31 mouse cellular contexts compared by ENCODE assay signal in the genomic region with DNA sequence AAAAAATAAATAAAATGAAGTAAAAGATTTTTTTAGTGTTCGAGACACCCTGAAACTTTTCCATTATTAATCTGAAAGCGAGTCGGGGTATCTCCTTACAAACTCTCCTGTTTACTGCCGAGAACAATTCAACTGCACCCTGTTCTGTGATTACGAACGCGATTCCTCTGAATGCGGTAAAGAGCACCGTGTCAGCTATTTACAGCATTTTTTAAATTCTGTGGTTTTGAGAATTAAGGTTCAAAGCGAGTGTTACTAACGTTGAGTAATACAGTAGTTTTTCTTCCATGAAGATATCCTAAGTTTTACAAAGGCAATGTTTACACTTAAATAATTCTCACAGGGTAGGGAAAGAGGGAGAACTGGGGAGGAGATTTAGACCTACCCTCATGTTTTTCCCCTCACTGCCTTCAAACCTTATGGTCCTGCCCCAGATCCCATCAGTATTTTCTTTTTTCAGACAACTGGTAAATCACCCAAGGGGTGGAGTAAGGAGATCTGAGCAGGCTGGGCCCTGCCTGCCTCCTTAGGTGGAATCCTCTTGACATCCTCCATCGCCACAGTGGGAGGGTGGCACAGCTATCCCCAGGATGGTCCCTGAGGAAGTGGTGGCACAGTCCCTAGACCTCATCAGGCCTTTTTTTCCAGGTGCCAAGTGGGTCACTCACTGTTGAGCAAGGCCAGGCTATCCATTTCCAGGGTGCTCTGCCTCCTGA.
DNase-seq lines count a peak whose midpoint lies in the region; ATAC-seq and TF ChIP-seq lines count a peak whose summit lies in the region.
"Had no signal": no experiment of that assay in that cellular context is flagged by ENCODE, and none has a peak within 500 bp of the region (broad histone marks: within the 10 kb centered on the region; RNA-seq: fewer than 3 reads in every experiment).

No protein-coding gene starts in this region.

- no peak overlapping the region for H3K4me3 ChIP-seq in hindbrain, embryonic 10.5 days
- no peak overlapping the region for H3K4me3 ChIP-seq in hindbrain, embryonic 13.5 days
- no peak overlapping the region for H3K4me3 ChIP-seq in lung, embryonic 14.5 days (ENCODE audit: low read depth, low read length)
- no peak overlapping the region for H3K4me3 ChIP-seq in embryonic facial prominence, embryonic 10.5 days
- no peak overlapping the region for H3K4me3 ChIP-seq in myocyte
- H3K4me3 ChIP-seq: erythroblast, embryonic 14.5 days; gastrocnemius, adult 2 months; heart, adult 2 months; heart, embryonic 12.5 days; hindbrain, embryonic 15.5 days; megakaryocyte, embryonic 14.5 days; midbrain, embryonic 13.5 days; neural tube, embryonic 15.5 days; stomach, embryonic 15.5 days had no signal

- H3K4me1 ChIP-seq in hindbrain, embryonic 10.5 days (replicated peaks) = peaks cover 24% of the 10 kb centered on the region
- peaks cover 12% of the 10 kb centered on the region for H3K4me1 ChIP-seq in hindbrain, embryonic 13.5 days (replicated peaks)
- H3K4me1 ChIP-seq in lung, embryonic 14.5 days (ENCODE audit: insufficient read depth) = peaks cover 11% of the 10 kb centered on the region; the same call in 1 of the 2 replicates
- peaks cover 19% of the 10 kb centered on the region for H3K4me1 ChIP-seq in embryonic facial prominence, embryonic 10.5 days
- H3K4me1 ChIP-seq: stomach, embryonic 15.5 days had no signal

- no peaks in the 10 kb centered on the region for H3K27me3 ChIP-seq in hindbrain, embryonic 10.5 days (ENCODE audit: insufficient read depth, poor library complexity, severe bottlenecking)
- H3K27me3 ChIP-seq in hindbrain, embryonic 13.5 days = no peaks in the 10 kb centered on the region
- no peaks in the 10 kb centered on the region for H3K27me3 ChIP-seq in lung, embryonic 14.5 days (ENCODE audit: insufficient read depth, low read length)
- H3K27me3 ChIP-seq in embryonic facial prominence, embryonic 10.5 days (replicated peaks; ENCODE audit: low read depth, poor library complexity, severe bottlenecking) = no peaks in the 10 kb centered on the region
- H3K27me3 ChIP-seq in myocyte (ENCODE audit: control insufficient read depth, insufficient read depth, insufficient read length) = no peaks in the 10 kb centered on the region
- H3K27me3 ChIP-seq: heart, embryonic 12.5 days; hindbrain, embryonic 15.5 days; megakaryocyte, embryonic 14.5 days; midbrain, embryonic 13.5 days; neural tube, embryonic 15.5 days; stomach, embryonic 15.5 days had no signal

- no peak for TF ChIP-seq CTCF in lung, embryonic 14.5 days (IDR thresholded peaks at IDR 0.05; ENCODE audit: low read depth)

- TF ChIP-seq POLR2A in myocyte (IDR thresholded peaks at IDR 0.05; ENCODE audit: insufficient read length, low read depth) = no peak

- no peak for ATAC-seq in hindbrain, embryonic 13.5 days (ENCODE audit: low FRiP score)
- ATAC-seq in lung, embryonic 14.5 days (ENCODE audit: insufficient read depth) = no peak
- ATAC-seq: inflammation-experienced regulatory T-cells, adult 6 months; midbrain, embryonic 13.5 days had no signal

- no peak overlapping the region for H3ac ChIP-seq in myocyte (ENCODE audit: control insufficient read depth, insufficient read length)

- no peak overlapping the region for H3K4me2 ChIP-seq in hindbrain, embryonic 13.5 days
- H3K4me2 ChIP-seq in lung, embryonic 14.5 days = no peak overlapping the region
- peak overlapping the region; percentile 69 for H3K4me2 ChIP-seq in myocyte (ENCODE audit: low read depth)
- H3K4me2 ChIP-seq: heart, embryonic 12.5 days; hindbrain, embryonic 15.5 days; midbrain, embryonic 13.5 days; neural tube, embryonic 15.5 days; stomach, embryonic 15.5 days had no signal

- H3K27ac ChIP-seq in hindbrain, embryonic 10.5 days = peak overlapping the region; percentile 75
- H3K27ac ChIP-seq in hindbrain, embryonic 13.5 days = no peak overlapping the region
- H3K27ac ChIP-seq in lung, embryonic 14.5 days (ENCODE audit: low read depth) = no peak overlapping the region
- peak overlapping the region; percentile 41; the same call in 1 of the 2 replicates for H3K27ac ChIP-seq in embryonic facial prominence, embryonic 10.5 days (replicated peaks)
- H3K27ac ChIP-seq: heart, adult 2 months; hindbrain, embryonic 15.5 days; liver, embryonic 14.5 days; neural tube, embryonic 15.5 days had no signal

- 88% methylated on average over 12 of the region's 12 CpGs for WGBS in hindbrain, embryonic 10.5 days
- 85% methylated on average over 12 of the region's 12 CpGs for WGBS in hindbrain, embryonic 13.5 days
- WGBS in lung, embryonic 14.5 days = 50% methylated on average over 12 of the region's 12 CpGs
- 80% methylated on average over 12 of the region's 12 CpGs for WGBS in embryonic facial prominence, embryonic 10.5 days

- no peaks in the 10 kb centered on the region for H3K9me3 ChIP-seq in hindbrain, embryonic 10.5 days
- no peaks in the 10 kb centered on the region for H3K9me3 ChIP-seq in hindbrain, embryonic 13.5 days
- H3K9me3 ChIP-seq in lung, embryonic 14.5 days (ENCODE audit: low read depth, low read length) = no peaks in the 10 kb centered on the region
- no peaks in the 10 kb centered on the region for H3K9me3 ChIP-seq in embryonic facial prominence, embryonic 10.5 days
- H3K9me3 ChIP-seq: heart, embryonic 12.5 days; hindbrain, embryonic 15.5 days; megakaryocyte, embryonic 14.5 days; midbrain, embryonic 13.5 days; neural tube, embryonic 15.5 days; stomach, embryonic 15.5 days had no signal

- no peak for DNase-seq in hindbrain, embryonic 10.5 days (ENCODE audit: low spot score)
- DNase-seq in lung, embryonic 14.5 days = peak; percentile 27
- no peak for DNase-seq in lung, postnatal 4 days
- no peak for DNase-seq in embryonic facial prominence, embryonic 10.5 days (ENCODE audit: low spot score)
- no peak for DNase-seq in gastrocnemius, postnatal 10 days
- DNase-seq in left cerebral cortex, postnatal 10 days (ENCODE audit: extremely low spot score in 1 of 2, low spot score in 2 of 2) = no peak
- DNase-seq: adrenal gland, postnatal 14 days; cerebellum, adult 2 months; heart, adult 2 months; heart, postnatal 4 days; kidney, adult 11 months; layer of hippocampus, postnatal 36 days; liver; lung, adult 2 months; lung, postnatal 36 days; retina, postnatal 1 day; right cerebral cortex, postnatal 14 days; thymus, adult 18-20 months; thymus, postnatal 25 days had no signal

- intact Hi-C loops in left cerebral cortex, postnatal 10 days (cut with DNase I) = no loop called here

- H3K79me2 ChIP-seq in myocyte (ENCODE audit: control insufficient read depth, insufficient read depth) = no peaks in the 10 kb centered on the region

- H3K9ac ChIP-seq in hindbrain, embryonic 13.5 days = no peak overlapping the region
- no peak overlapping the region for H3K9ac ChIP-seq in lung, embryonic 14.5 days
- H3K9ac ChIP-seq: heart, embryonic 12.5 days; hindbrain, embryonic 15.5 days; liver, embryonic 14.5 days; midbrain, embryonic 13.5 days; neural tube, embryonic 15.5 days; stomach, embryonic 15.5 days had no signal

- no peaks in the 10 kb centered on the region for H3K36me3 ChIP-seq in hindbrain, embryonic 10.5 days
- no peaks in the 10 kb centered on the region for H3K36me3 ChIP-seq in hindbrain, embryonic 13.5 days
- no peaks in the 10 kb centered on the region for H3K36me3 ChIP-seq in lung, embryonic 14.5 days (ENCODE audit: insufficient read depth)
- no peaks in the 10 kb centered on the region for H3K36me3 ChIP-seq in embryonic facial prominence, embryonic 10.5 days (replicated peaks)
- no peaks in the 10 kb centered on the region for H3K36me3 ChIP-seq in myocyte (ENCODE audit: control insufficient read depth, insufficient read depth)
- H3K36me3 ChIP-seq: heart, embryonic 12.5 days; hindbrain, embryonic 15.5 days; midbrain, embryonic 13.5 days; neural tube, embryonic 15.5 days; stomach, embryonic 15.5 days had no signal

TF ChIP-seq in myocyte, 11 proteins besides CTCF, POLR2A, EP300 and RAD21:
- TF ChIP-seq REST (IDR thresholded peaks at IDR 0.05; ENCODE audit: insufficient read depth, insufficient read length) (no peak), MYOG (IDR thresholded peaks at IDR 0.05; ENCODE audit: control insufficient read depth in 1 of 3, insufficient read depth in 1 of 3, insufficient read length in 2 of 3, low read depth in 2 of 3) (no peak), MAX (IDR thresholded peaks at IDR 0.05; ENCODE audit: low read depth) (no peak), CEBPB (IDR thresholded peaks at IDR 0.05; ENCODE audit: insufficient read depth, poor library complexity, severe bottlenecking) (no peak), E2F4 (IDR thresholded peaks at IDR 0.05; ENCODE audit: insufficient read depth) (no peak), MYOD1 (IDR thresholded peaks at IDR 0.05; ENCODE audit: control insufficient read depth in 1 of 3, insufficient read length in 2 of 3, low read depth in 2 of 3) (no peak)

Comparison
In these comparisons a context has a peak if more than half of its experiments do, and no peak if none do; other contexts are left out.
1. H3K27ac ChIP-seq: peak in hindbrain, embryonic 10.5 days (single experiment) and embryonic facial prominence, embryonic 10.5 days (single experiment); none in hindbrain, embryonic 13.5 days (single experiment) and lung, embryonic 14.5 days (single experiment).